Mouse (Mus musculus): ENCODE measurements around the gene Inf2.

GRCm38 (mm10) chr12:112592985-112593734 is 4.6 kb downstream of the Inf2 start:
- TF ChIP-seq CTCF (conservative IDR thresholded peaks at IDR 0.05 in 1 of 2, IDR thresholded peaks at IDR 0.05 in 1 of 2; ENCODE audit: low read depth in 2 of 2, low read length in 2 of 2) (no peak), IRF4 (IDR thresholded peaks at IDR 0.05; ENCODE audit: low read depth, low read length) (no peak)

All from CH12.LX (cell line).